Mouse (Mus musculus) CH12.LX (cell line): ENCODE data around the gene Map2k4. TPM values are rescaled to one million over a fixed set of nuclear protein-coding genes. Genes with fewer than 3 reads are reported as not detected.

Source experiments
- DNase-seq: peaks from one replicate; pipeline ENCODE4 v3.0.0-alpha.2; 2013; ENCODE audit errors: extremely low read depth
- H3K27ac ChIP-seq: 2 replicates; pipeline ENCODE4 v1.5.1; 2012; ENCODE audit warnings: low read depth, mild to moderate bottlenecking, control low read depth, moderate library complexity; ENCODE audit not compliant: insufficient read depth
- H3K27me3 ChIP-seq: replicated peaks from 2 replicates; pipeline ENCODE3; 2012; ENCODE audit warnings: inconsistent platforms
- H3K36me3 ChIP-seq, 2 experiments: replicated peaks in 1 of 2; 2 replicates each; pipeline versions ENCODE3 to v1.6.1; 2012; ENCODE audit warnings: inconsistent platforms in 1 of 2, low read length in 1 of 2, mild to moderate bottlenecking in 1 of 2, mixed read lengths in 1 of 2, moderate library complexity in 1 of 2; ENCODE audit not compliant: control insufficient read depth in 1 of 2, insufficient read depth in 1 of 2
- H3K4me1 ChIP-seq, 2 experiments: 2 replicates each; pipeline ENCODE4 v1.6.1; 2012; ENCODE audit warnings: inconsistent platforms in 1 of 2, moderate library complexity in 1 of 2; ENCODE audit not compliant: insufficient read depth in 2 of 2, control insufficient read depth in 1 of 2
- H3K4me2 ChIP-seq: 2 replicates; pipeline ENCODE4 v1.6.1; 2012; ENCODE audit warnings: low read depth, mild to moderate bottlenecking, control low read depth; ENCODE audit not compliant: poor library complexity, insufficient read depth, severe bottlenecking
- H3K4me3 ChIP-seq, 3 experiments: fragments of 150-350 bp in 1 of 3; sonication (generic) in 1 of 3; replicated peaks in 1 of 3; 2 replicates each; pipeline versions ENCODE3 to v1.5.1; 2011 to 2012; ENCODE audit warnings: low read depth in 2 of 3, low read length in 2 of 3, mild to moderate bottlenecking in 2 of 3, moderate library complexity in 2 of 3, control low read depth in 1 of 3, improper control_type of control experiment in 1 of 3, inconsistent platforms in 1 of 3, mixed read lengths in 1 of 3; ENCODE audit not compliant: poor library complexity in 1 of 3
- H3K79me2 ChIP-seq: replicated peaks from 2 replicates; pipeline ENCODE4 v1.6.1; 2012; ENCODE audit warnings: mild to moderate bottlenecking, moderate library complexity; ENCODE audit not compliant: control insufficient read depth, poor library complexity, insufficient read depth, severe bottlenecking; ENCODE audit errors: extremely low read depth
- H3K9ac ChIP-seq: 2 replicates; pipeline ENCODE4 v1.6.1; 2012; ENCODE audit warnings: low read depth, mild to moderate bottlenecking, control low read depth, moderate library complexity; ENCODE audit not compliant: insufficient read depth
- H3K9me3 ChIP-seq: replicated peaks from 2 replicates; pipeline ENCODE3; 2012; ENCODE audit warnings: low read length, inconsistent platforms, mixed read lengths
- BHLHE40 ChIP-seq: IDR thresholded peaks from 2 replicates; pipeline ENCODE4 v1.6.1; 2011; ENCODE audit warnings: mild to moderate bottlenecking, low read depth, low read length, improper control_type of control experiment
- CHD1 ChIP-seq: IDR thresholded peaks from 2 replicates; pipeline ENCODE4 v1.6.1; 2012; ENCODE audit warnings: low read depth, low read length, improper control_type of control experiment, inconsistent platforms
- CHD2 ChIP-seq: IDR thresholded peaks from 2 replicates; pipeline ENCODE4 v1.6.1; 2011; ENCODE audit warnings: low read length, improper control_type of control experiment
- CTCF ChIP-seq, 2 experiments: IDR thresholded peaks in 1 of 2; conservative IDR thresholded peaks in 1 of 2; 2 replicates each; pipeline ENCODE4 v1.5.1; 2011 to 2012; ENCODE audit warnings: low read depth in 2 of 2, low read length in 2 of 2, improper control_type of control experiment in 1 of 2, inconsistent platforms in 1 of 2, mild to moderate bottlenecking in 1 of 2, moderate library complexity in 1 of 2
- E2F4 ChIP-seq: IDR thresholded peaks from 2 replicates; pipeline ENCODE4 v1.6.1; 2011; ENCODE audit warnings: low read depth, low read length, improper control_type of control experiment; ENCODE audit not compliant: insufficient replicate concordance
- EP300 ChIP-seq: IDR thresholded peaks from 2 replicates; pipeline ENCODE4 v1.6.1; 2011; ENCODE audit warnings: low read length, improper control_type of control experiment
- GABPA ChIP-seq: IDR thresholded peaks from 2 replicates; pipeline ENCODE4 v1.6.1; 2012; ENCODE audit warnings: low read depth, low read length, improper control_type of control experiment, inconsistent platforms; ENCODE audit not compliant: insufficient replicate concordance
- HCFC1 ChIP-seq: IDR thresholded peaks from 2 replicates; pipeline ENCODE4 v1.6.1; 2012; ENCODE audit warnings: low read depth, mild to moderate bottlenecking, inconsistent platforms, low read length, improper control_type of control experiment
- IRF4 ChIP-seq: IDR thresholded peaks from 2 replicates; pipeline ENCODE4 v1.6.1; 2014; ENCODE audit warnings: low read depth, mild to moderate bottlenecking, inconsistent platforms, low read length, improper control_type of control experiment
- JUN ChIP-seq: IDR thresholded peaks from 2 replicates; pipeline ENCODE4 v1.6.1; 2011; ENCODE audit warnings: low read depth, mild to moderate bottlenecking, low read length, improper control_type of control experiment, moderate library complexity; ENCODE audit not compliant: insufficient read depth
- JUND ChIP-seq: conservative IDR thresholded peaks from 2 replicates; pipeline ENCODE4 v1.6.1; 2011; ENCODE audit warnings: low read depth, low read length, improper control_type of control experiment
- KAT2A ChIP-seq: IDR thresholded peaks from 2 replicates; pipeline ENCODE4 v1.6.1; 2012; ENCODE audit warnings: low read length, improper control_type of control experiment, inconsistent platforms; ENCODE audit not compliant: insufficient replicate concordance
- MAFK ChIP-seq: IDR thresholded peaks from 2 replicates; pipeline ENCODE4 v1.6.1; 2011; ENCODE audit warnings: low read length, improper control_type of control experiment; ENCODE audit not compliant: insufficient replicate concordance
- MAX ChIP-seq: IDR thresholded peaks from 2 replicates; pipeline ENCODE4 v1.6.1; 2011; ENCODE audit warnings: low read length, improper control_type of control experiment
- MAZ ChIP-seq: IDR thresholded peaks from 2 replicates; pipeline ENCODE4 v1.6.1; 2012; ENCODE audit warnings: low read depth, mild to moderate bottlenecking, inconsistent platforms, low read length, improper control_type of control experiment, moderate library complexity
- NELFE ChIP-seq: IDR thresholded peaks from 2 replicates; pipeline ENCODE4 v1.6.1; 2011; ENCODE audit warnings: low read depth, low read length, improper control_type of control experiment
- NRF1 ChIP-seq: IDR thresholded peaks from 2 replicates; pipeline ENCODE4 v1.6.1; 2014; ENCODE audit warnings: low read depth, mild to moderate bottlenecking, inconsistent platforms, low read length, improper control_type of control experiment, moderate library complexity
- PAX5 ChIP-seq: IDR thresholded peaks from 2 replicates; pipeline ENCODE4 v1.6.1; 2012; ENCODE audit warnings: low read length, inconsistent platforms, mixed read lengths
- POLR2A ChIP-seq: IDR thresholded peaks from 2 replicates; pipeline ENCODE4 v1.6.1; 2011; ENCODE audit warnings: low read depth, mild to moderate bottlenecking, improper control_type of control experiment, low read length
- RCOR1 ChIP-seq: conservative IDR thresholded peaks from 2 replicates; pipeline ENCODE4 v1.6.1; 2012; ENCODE audit warnings: low read depth, mild to moderate bottlenecking, inconsistent platforms, low read length, improper control_type of control experiment
- SIN3A ChIP-seq: IDR thresholded peaks from 2 replicates; pipeline ENCODE4 v1.6.1; 2012; ENCODE audit warnings: low read length, improper control_type of control experiment, inconsistent platforms
- SMC3 ChIP-seq: IDR thresholded peaks from 2 replicates; pipeline ENCODE4 v1.6.1; 2011; ENCODE audit warnings: low read depth, low read length, improper control_type of control experiment
- TCF12 ChIP-seq: IDR thresholded peaks from 2 replicates; pipeline ENCODE4 v1.6.1; 2014; ENCODE audit warnings: low read depth, mild to moderate bottlenecking, inconsistent platforms, low read length, improper control_type of control experiment
- UBTF ChIP-seq: IDR thresholded peaks from 2 replicates; pipeline ENCODE4 v1.6.1; 2012; ENCODE audit warnings: low read depth, mild to moderate bottlenecking, inconsistent platforms, low read length, improper control_type of control experiment, moderate library complexity
- USF1 ChIP-seq: IDR thresholded peaks from 2 replicates; pipeline ENCODE4 v1.6.1; 2014; ENCODE audit warnings: low read depth, mild to moderate bottlenecking, inconsistent platforms, low read length, improper control_type of control experiment
- USF2 ChIP-seq: conservative IDR thresholded peaks from 2 replicates; pipeline ENCODE4 v1.6.1; 2011; ENCODE audit warnings: low read depth, low read length, improper control_type of control experiment
- ZC3H11A ChIP-seq: IDR thresholded peaks from 2 replicates; pipeline ENCODE4 v1.6.1; 2012; ENCODE audit warnings: low read depth, mild to moderate bottlenecking, inconsistent platforms, low read length, improper control_type of control experiment
- ZKSCAN1 ChIP-seq: IDR thresholded peaks from 2 replicates; pipeline ENCODE4 v1.6.1; 2012; ENCODE audit warnings: low read depth, inconsistent platforms, low read length, improper control_type of control experiment, borderline replicate concordance
- ZMIZ1 ChIP-seq: IDR thresholded peaks from 2 replicates; pipeline ENCODE4 v1.6.1; 2012; ENCODE audit warnings: low read depth, mild to moderate bottlenecking, inconsistent platforms, low read length, improper control_type of control experiment
- ZNF384 ChIP-seq: IDR thresholded peaks from 2 replicates; pipeline ENCODE4 v1.6.1; 2012; ENCODE audit warnings: low read depth, low read length, improper control_type of control experiment, inconsistent platforms
- dilution Hi-C: fragments of 300-500 bp; cut with MboI; formaldehyde crosslinking; loops from 2 replicates; pipeline ENCODE4 v1.14.3; 2020; ENCODE audit warnings: low sequenced_read_pairs; ENCODE audit not compliant: extremely low pct_unique_long_range_greater_than_20kb, extremely low pct_ligation_motif_present
- in situ Hi-C: fragments of 300-500 bp; cut with MboI; formaldehyde crosslinking; loops from 3 replicates; pipeline ENCODE4 v1.14.3; 2019; ENCODE audit warnings: low sequenced_read_pairs, low pct_ligation_motif_present, low pct_unique_long_range_greater_than_20kb, mixed read lengths
- polyA plus RNA-seq: library from polyadenylated mRNA; unstranded; fragments of >175 nt; gene quantifications from 2 replicates; pipeline ENCODE4 v1.2.1, GENCODE M21; 2012; ENCODE audit warnings: low read depth; ENCODE audit not compliant: insufficient read length
- total RNA-seq, 2 experiments: library from RNA; depleted of rRNA; stranded (reverse); fragments of 300-350 nt in 1 of 2; fragments of >200 nt in 1 of 2; gene quantifications; 2 replicates each; pipeline ENCODE4 v1.2.3; 2012 to 2014

Map2k4 gene
- total and polyA plus RNA-seq, 3 experiments: 27.2 to 50.0 (median 43.3) TPM

GRCm38 (mm10) chr11:65807601-65808000 lies 19.5 kb upstream of the Map2k4 start:
- TF ChIP-seq BHLHE40 (no peak), EP300 (no peak), TCF12 (no peak), USF2 (no peak), RCOR1 (no peak), ZC3H11A (no peak), E2F4 (no peak), PAX5 (no peak), MAFK (no peak), KAT2A (no peak), POLR2A (no peak), NELFE (no peak)
- peak overlapping the region; percentile 62 for H3K9ac ChIP-seq
- peak overlapping the region; percentile 78 to 89 (median 85) for H3K4me3 ChIP-seq
- H3K36me3 ChIP-seq: peaks cover 0 to 8% of the 10 kb centered on the region in 2 experiments
- H3K79me2 ChIP-seq: peaks cover 24% of the 10 kb centered on the region
- H3K27ac ChIP-seq: peak overlapping the region; percentile 91
- in situ Hi-C loops: no loop called here
- H3K9me3 ChIP-seq: no peaks in the 10 kb centered on the region
- dilution Hi-C loops: no loop called here
- H3K4me2 ChIP-seq: peak overlapping the region; percentile 81
- peaks cover 6 to 50% of the 10 kb centered on the region in 2 experiments for H3K4me1 ChIP-seq
- DNase-seq: no peak
- H3K27me3 ChIP-seq: no peaks in the 10 kb centered on the region

- in situ Hi-C loops: no loop called here
- Histone ChIP-seq H3K4me2 (peak within 1 kb of the TSS; percentile 94), H3K9me3 (no peaks in the 10 kb centered on the region), H3K4me1 (peaks cover 3 to 46% of the 10 kb centered on the region in 2 experiments), H3K36me3 (peaks cover 0 to 8% of the 10 kb centered on the region in 2 experiments), H3K79me2 (peaks cover 19% of the 10 kb centered on the region), H3K4me3 (peak within 1 kb of the TSS; percentile 78 to 89 (median 85)), H3K9ac (peak within 1 kb of the TSS; percentile 62), H3K27me3 (no peaks in the 10 kb centered on the region), H3K27ac (peak within 1 kb of the TSS; percentile 91)
- DNase-seq: peak; percentile 96
- dilution Hi-C loops: no loop called here
- TF ChIP-seq ZKSCAN1 (no peak), CHD1 (no peak; the same call in 1 of the 2 replicates), TCF12 (peak; percentile 76), MAFK (0 out of 2 replicates have a peak, but pooled peaks have one; percentile 31), BHLHE40 (peak; percentile 95), ZC3H11A (no peak), GABPA (no peak), E2F4 (no peak), USF1 (no peak), KAT2A (0 out of 2 replicates have a peak, but pooled peaks have one; percentile 65), RCOR1 (0 out of 2 replicates have a peak, but pooled peaks have one; percentile 29), CTCF (conservative IDR thresholded peaks at IDR 0.05 in 1 of 2, IDR thresholded peaks at IDR 0.05 in 1 of 2; ENCODE audit: low read depth in 2 of 2, low read length in 2 of 2) (no peak), ZMIZ1 (peak; percentile 77), JUN (no peak), UBTF (peak; percentile 64), SMC3 (0 out of 2 replicates have a peak, but pooled peaks have one; percentile 5), ZNF384 (no peak), MAZ (peak; percentile 82), SIN3A (peak; percentile 62), JUND (no peak), HCFC1 (peak; percentile 68), NRF1 (peak; percentile 73), NELFE (peak; percentile 77), USF2 (no peak), POLR2A (peak; percentile 85), IRF4 (peak; percentile 82), CHD2 (peak; percentile 77), MAX (peak; percentile 83)
Measured at GRCm38 (mm10) chr11:65806909-65807504, 18.9 kb upstream of the Map2k4 start, which contains the start of gene Zkscan6. Gene Zkscan6, plus strand, starts transcription at chr11:65807175.
